Mouse (Mus musculus): ENCODE data around the gene Lingo3. TPM values are rescaled to one million over a fixed set of nuclear protein-coding genes. Genes with fewer than 3 reads are reported as not detected.
"Not testable (repeated sequence)": the region's sequence is repeated elsewhere in the genome, so short reads cannot be mapped to it uniquely, and the experiment has no call there.

Lingo3 gene
- total RNA-seq, 1 experiment from 2014 or later, result 1.0 TPM

GRCm38 (mm10) chr10:80843087-80843930 lies 530 bp downstream of the Lingo3 start:
- no peak for DNase-seq

DNA sequence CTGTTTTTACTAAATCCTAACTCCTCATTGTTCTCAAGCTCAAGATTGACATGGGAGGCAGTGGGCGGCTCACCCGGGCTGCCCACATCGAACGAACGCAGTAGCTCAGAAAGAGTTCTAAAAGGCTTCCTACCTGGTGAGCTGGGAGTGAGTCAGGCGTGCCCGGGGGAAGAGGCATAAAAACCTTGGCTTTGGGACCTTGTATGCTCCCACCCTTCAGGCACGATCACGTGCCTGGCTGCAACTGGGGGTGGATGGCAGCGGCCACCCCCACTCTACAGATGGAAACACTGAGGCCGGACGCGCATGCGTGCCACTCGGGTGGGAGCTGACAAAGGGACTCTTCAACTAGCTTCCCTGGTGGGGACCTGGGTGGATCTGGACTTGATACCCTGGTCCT lies 1.5 kb downstream of the Lingo3 start:
- no peak for DNase-seq

GRCm38 (mm10) chr10:80841685-80842084 lies 2.2 kb downstream of the Lingo3 start:
- DNase-seq, result no peak

DNA sequence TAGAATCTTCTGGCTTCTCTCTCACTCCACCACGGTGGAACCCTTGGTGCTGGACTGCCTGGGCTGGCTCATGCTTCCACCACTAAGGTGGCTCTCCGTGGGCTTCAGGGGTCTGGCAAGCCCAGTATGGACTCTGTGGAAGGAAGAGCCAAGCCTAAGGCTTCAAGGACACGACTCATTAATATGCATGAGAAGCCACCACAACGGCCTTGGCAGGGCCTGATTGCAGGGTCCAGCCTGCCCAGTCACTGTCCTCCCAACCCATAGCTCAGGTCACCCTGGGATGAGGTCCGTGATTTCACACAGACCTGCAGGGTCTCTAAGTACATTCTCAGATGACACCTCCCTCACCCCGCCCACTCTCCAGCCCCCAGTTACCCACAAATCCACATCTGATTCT lies 4.0 kb downstream of the Lingo3 start:
- peak; percentile 23 for DNase-seq

DNA sequence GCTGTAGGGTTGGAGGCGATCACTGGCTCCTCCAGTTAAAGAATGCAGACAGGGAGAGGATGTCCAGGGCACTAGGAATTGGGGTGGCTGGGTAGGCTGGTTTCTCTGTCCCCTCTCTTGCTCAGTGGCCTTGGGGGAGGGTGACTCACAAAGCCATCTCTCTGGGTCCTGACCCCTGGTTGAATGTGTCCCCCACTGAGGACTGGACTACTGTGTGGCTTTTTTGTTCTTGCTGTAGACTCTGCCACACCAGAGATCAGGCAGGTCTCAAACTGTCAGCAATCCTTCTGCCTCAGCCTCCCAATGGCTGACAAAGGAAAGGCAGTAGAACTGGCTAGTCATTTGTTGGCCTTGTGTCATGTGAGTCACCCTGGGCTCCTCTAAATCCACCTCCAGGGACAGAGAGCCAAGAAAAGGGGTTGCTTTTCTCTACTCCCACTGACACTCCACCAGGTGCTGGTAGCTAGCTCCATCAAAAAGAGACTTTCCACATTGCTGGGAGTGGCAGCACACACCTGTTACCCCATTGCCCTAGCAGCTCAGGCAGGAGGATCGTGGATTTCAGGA lies 5.4 kb downstream of the Lingo3 start:
- DNase-seq, result peak; percentile 55

DNA sequence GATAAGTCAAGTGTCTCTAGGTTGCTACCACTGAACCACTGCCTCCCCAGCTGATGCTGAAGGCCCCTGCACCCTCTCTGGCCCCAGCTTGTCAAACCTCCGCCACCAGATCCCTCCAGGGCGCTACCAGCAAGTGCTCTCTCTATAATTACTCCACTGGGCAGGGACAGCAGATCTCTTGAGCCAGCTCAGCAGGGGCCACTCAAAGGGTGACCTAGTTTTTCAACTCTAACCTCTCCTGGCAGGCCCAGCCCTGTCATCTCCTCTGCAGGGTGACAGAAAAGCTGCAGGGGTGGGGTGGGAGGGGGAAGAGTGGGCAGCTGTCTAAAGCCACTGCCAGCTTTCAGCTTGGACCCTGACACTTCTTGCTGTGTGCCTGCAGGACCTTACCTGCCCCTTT lies 6.0 kb downstream of the Lingo3 start:
- DNase-seq, result peak; percentile 28

- no peak for DNase-seq
Observed at GRCm38 (mm10) chr10:80836949-80837379, 6.9 kb downstream of the Lingo3 start.

DNA sequence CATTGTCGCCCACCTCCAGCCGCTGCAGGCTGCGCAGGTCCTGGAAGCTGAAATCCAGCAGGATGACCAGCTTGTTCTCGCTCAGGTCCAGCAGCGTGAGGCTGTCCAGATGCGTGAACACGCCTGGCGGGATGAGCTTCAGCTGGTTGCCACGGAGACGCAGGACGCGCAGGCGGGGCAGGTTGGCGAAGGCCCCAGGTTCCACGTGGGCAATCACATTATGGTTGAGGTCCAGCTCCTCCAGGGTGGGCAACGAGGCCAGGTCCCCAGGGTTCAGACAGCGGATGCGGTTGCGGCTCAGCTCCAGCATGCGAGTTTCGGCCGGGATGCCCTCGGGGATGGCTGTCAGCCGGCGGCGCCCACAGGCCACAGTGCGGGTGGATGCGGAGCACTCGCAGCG lies 8.2 kb downstream of the Lingo3 start:
- no peak for DNase-seq

DNA sequence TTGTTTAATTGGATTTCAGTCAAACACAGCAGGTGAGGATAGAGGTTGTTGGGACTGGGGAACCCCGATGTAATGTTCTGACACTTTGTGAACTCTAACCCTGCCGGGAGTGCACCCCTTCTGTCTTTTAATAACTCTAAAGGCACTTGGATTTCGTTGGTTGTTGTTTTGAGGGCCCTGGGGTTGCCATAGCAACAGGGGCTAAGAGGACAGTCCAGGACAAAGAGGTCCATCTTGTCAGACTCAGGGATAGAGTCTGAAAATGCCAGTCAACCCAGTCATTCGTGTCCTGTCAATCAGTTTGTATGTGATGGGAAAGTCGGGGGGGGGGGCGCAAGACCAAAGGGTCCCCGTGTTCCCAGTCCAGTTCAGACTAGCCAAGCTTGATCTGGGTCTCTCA lies 11.0 kb downstream of the Lingo3 start:
- no peak for DNase-seq

GRCm38 (mm10) chr10:80831136-80831535 lies 12.7 kb downstream of the Lingo3 start:
- peak; percentile 85 for DNase-seq

DNA sequence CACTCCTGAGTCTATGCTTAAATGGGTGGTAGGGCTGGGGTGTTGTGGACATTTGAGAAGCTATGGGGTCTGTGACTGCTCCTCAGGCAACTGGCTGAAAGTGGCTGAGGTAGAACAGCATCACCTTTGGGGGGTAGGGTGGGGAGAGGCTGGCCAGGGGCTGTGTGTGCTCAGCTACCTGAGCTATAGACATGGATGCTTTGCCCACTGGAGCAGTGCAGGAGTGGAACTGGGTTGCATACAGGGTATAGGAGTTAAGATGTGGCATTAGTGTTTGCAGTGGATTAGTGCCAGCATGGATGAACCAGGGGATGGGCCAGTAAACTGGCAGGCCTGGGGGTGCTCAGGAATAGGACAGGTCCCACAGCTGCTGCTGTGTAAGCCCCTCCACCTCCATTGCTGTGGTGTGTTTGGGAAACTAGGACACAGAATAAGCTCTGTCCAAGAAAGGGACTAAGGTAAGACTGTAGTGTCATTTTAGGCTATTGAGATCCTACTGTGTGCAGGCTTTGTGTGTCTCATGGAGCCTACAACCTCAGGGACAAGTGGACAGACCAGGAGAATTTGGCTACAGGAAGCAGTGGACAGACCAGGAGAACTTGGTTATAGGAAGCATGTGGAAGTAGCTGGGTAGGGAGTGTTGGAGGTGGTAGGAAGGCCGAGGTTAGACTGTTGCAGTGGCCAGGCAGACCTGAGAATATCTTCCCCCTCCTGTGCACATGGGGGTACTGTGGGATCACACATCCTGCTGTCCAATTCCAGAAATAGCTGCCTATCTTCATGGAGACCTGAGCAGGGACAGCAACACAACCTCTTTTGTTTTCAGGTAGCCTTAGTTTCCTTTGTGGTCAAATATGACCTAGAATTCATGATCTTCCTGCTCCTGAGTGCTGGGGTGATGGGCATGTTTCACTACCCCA lies 14.2 kb downstream of the Lingo3 start:
- no peak for DNase-seq

GRCm38 (mm10) chr10:80828587-80828986 lies 15.3 kb downstream of the Lingo3 start:
- not testable (repeated sequence) for DNase-seq

GRCm38 (mm10) chr10:80827870-80828420 lies 15.9 kb downstream of the Lingo3 start:
- DNase-seq, result no peak

DNA sequence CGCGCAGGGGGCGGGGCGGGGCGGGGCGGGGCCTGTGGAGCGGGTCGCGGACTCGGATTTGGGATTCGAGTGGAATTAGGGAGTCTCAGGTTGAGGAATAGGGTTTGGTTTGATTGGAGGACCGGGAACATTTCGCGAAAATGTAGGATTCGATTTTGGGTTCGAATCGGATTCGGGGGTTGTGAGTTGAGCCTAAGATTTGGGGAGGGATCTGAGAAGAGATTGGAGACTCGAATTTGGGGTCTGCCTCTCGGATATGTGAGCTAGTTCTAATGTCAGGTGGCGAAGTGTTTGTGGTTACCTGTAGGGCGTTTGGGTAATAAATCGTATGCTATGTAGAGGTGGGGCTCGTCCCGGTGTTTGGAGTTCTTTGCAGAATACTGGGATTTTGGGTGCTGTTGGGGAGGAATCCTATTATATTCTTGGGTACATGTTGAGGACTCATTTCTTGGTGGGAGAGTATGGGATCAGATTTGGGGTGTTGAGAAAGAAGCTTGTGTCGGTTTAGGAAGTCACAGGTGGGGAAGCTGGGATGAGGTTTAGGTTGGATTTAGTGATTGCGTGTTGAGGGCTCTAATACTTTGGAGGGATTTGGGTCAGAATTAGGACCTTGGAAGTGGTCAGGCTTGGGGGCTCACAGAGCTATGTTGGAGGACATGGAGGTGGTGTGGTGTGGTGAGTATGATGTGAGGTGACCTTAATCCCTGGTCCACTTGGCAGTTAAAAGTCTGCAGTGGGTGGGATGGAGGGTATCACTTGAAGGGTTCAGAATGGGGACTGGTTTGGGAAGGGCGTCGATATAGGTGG lies 16.6 kb downstream of the Lingo3 start:
- no peak for DNase-seq

- DNase-seq, result peak; percentile 98
Observed at GRCm38 (mm10) chr10:80826151-80827062, 17.4 kb downstream of the Lingo3 start, which contains the start of gene Oaz1. Gene Oaz1, plus strand, starts transcription at chr10:80826656.

GRCm38 (mm10) chr10:80824827-80825226 lies 19.0 kb downstream of the Lingo3 start:
- DNase-seq, result no peak

- DNase-seq, result no peak
Observed at GRCm38 (mm10) chr10:80823847-80824643, 19.8 kb downstream of the Lingo3 start.

DNA sequence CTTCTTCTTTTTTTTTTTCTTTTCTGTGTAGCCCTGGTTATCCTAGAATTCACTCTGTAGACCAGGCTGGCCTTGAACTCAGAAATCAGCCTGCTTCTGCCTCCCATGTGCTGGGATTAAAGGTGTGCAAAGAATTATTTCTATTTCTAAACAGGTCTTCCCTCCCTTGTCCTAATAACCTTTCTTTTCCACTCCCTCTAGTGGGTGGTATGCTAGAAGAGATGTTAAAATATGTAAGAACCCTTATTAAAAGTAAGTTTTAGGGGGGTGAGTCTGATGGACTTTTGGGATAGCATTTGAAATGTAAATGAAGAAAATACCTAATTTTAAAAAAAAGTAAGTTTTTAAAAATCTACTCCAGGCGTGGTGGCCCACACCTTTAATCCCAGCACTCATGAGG lies 20.5 kb downstream of the Lingo3 start:
- DNase-seq, result no peak

GRCm38 (mm10) chr10:80822528-80822927 lies 21.3 kb downstream of the Lingo3 start:
- no peak for DNase-seq
